Mouse (Mus musculus) liver, embryonic 11.5 days (tissue): ENCODE measurements around the gene Klf4. TPM values are rescaled to one million over a fixed set of nuclear protein-coding genes. Genes with fewer than 3 reads are reported as not detected.

Experiments
- ATAC-seq: fragments of 200-750 bp; cut with Nextera tagmentation; replicated peaks from 2 replicates; pipeline ENCODE4 v1.8.0; 2017; ENCODE audit warnings: moderate number of reproducible peaks, mild to moderate bottlenecking, moderate TSS enrichment, moderate library complexity; ENCODE audit not compliant: low FRiP score
- DNase-seq: peaks from one replicate; pipeline ENCODE4 v3.0.0-alpha.2; 2017; ENCODE audit warnings: low spot score
- H3K27ac ChIP-seq: fragments of 300-500 bp; sonication (generic); 2 replicates; pipeline ENCODE4 v1.5.1; 2014; ENCODE audit warnings: mild to moderate bottlenecking, low read depth, low read length, control low read depth
- H3K27me3 ChIP-seq: fragments of 300-500 bp; sonication (generic); replicated peaks from 2 replicates; pipeline ENCODE4 v1.6.1; 2014; ENCODE audit warnings: low read length, mixed read lengths; ENCODE audit not compliant: control insufficient read depth, insufficient read depth
- H3K36me3 ChIP-seq: fragments of 300-500 bp; sonication (generic); 2 replicates; pipeline ENCODE4 v1.6.1; 2014; ENCODE audit warnings: mild to moderate bottlenecking, low read length, moderate library complexity, mixed read lengths; ENCODE audit not compliant: control insufficient read depth, insufficient read depth
- H3K4me1 ChIP-seq: fragments of 300-500 bp; sonication (generic); replicated peaks from 2 replicates; pipeline ENCODE4 v1.6.1; 2014; ENCODE audit warnings: low read length, mixed read lengths; ENCODE audit not compliant: control insufficient read depth, insufficient read depth
- H3K4me2 ChIP-seq: fragments of 300-500 bp; sonication (generic); 2 replicates; pipeline ENCODE4 v1.6.1; 2014; ENCODE audit warnings: mild to moderate bottlenecking, control low read depth, moderate library complexity
- H3K4me3 ChIP-seq: fragments of 300-500 bp; sonication (generic); 2 replicates; pipeline ENCODE4 v1.5.1; 2014; ENCODE audit warnings: low read depth, low read length, control low read depth
- H3K9ac ChIP-seq: fragments of 300-500 bp; sonication (generic); 2 replicates; pipeline ENCODE4 v1.6.1; 2014; ENCODE audit warnings: low read depth, low read length, control low read depth
- H3K9me3 ChIP-seq: fragments of 300-500 bp; sonication (generic); 2 replicates; pipeline ENCODE4 v1.6.1; 2016; ENCODE audit warnings: low read length, inconsistent platforms, mixed read lengths; ENCODE audit not compliant: control insufficient read depth
- WGBS: fragments of 180-500 bp; shearing (Covaris S2); extraction: QIAGEN DNeasy Blood & Tissue Kit; methylation state at CpG from one replicate; pipeline ENCODE4 v1.1.7; 2014; 5-methylcytosine and 5-hydroxymethylcytosine counted together
- polyA plus RNA-seq: library from polyadenylated mRNA; unstranded; fragments of >200 nt; fragmentation: Nextera tagmentation; extraction: Ambion mirVana; gene quantifications from 2 replicates; pipeline ENCODE4 v1.2.1, GENCODE M21; 2014

The Klf4 gene
- polyA plus RNA-seq, 1 experiment from 2014 or later, result 0.97 TPM

GRCm38 (mm10) chr4:55514733-55515176, 17.5 kb downstream of the Klf4 start:
- H3K9ac ChIP-seq, result peak overlapping the region; percentile 59

GRCm38 (mm10) chr4:55513615-55514279, 18.5 kb downstream of the Klf4 start:
- no peak overlapping the region for H3K4me2 ChIP-seq
- 78% methylated on average over 7 of the region's 7 CpGs for WGBS
- H3K9ac ChIP-seq, result no peak overlapping the region
- DNase-seq, result no peak
- no peaks in the 10 kb centered on the region for H3K9me3 ChIP-seq
- H3K27ac ChIP-seq, result no peak overlapping the region
- H3K27me3 ChIP-seq, result peaks cover 11% of the 10 kb centered on the region; the same call in 1 of the 2 replicates
- H3K4me3 ChIP-seq, result no peak overlapping the region
- ATAC-seq, result no peak
- no peaks in the 10 kb centered on the region for H3K36me3 ChIP-seq
- H3K4me1 ChIP-seq, result no peaks in the 10 kb centered on the region; the same call in 1 of the 2 replicates

More at GRCm38 (mm10) chr4:55514733-55515176, 17.5 kb downstream of the Klf4 start:
- Histone ChIP-seq H3K36me3 (no peaks in the 10 kb centered on the region), H3K9me3 (no peaks in the 10 kb centered on the region), H3K27me3 (peaks cover 13% of the 10 kb centered on the region; the same call in 1 of the 2 replicates), H3K4me3 (peak overlapping the region; percentile 53), H3K4me1 (no peaks in the 10 kb centered on the region; the same call in 1 of the 2 replicates), H3K27ac (no peak overlapping the region), H3K4me2 (peak overlapping the region; percentile 71)
- DNase-seq (peak; percentile 76), ATAC-seq (peak; percentile 79)
- 2% methylated on average over 39 of the region's 39 CpGs for WGBS

- WGBS, result 66% methylated on average over 2 of the region's 2 CpGs
- Histone ChIP-seq H3K4me2 (no peak overlapping the region), H3K4me3 (no peak overlapping the region), H3K9me3 (no peaks in the 10 kb centered on the region), H3K27me3 (peaks cover 11% of the 10 kb centered on the region; the same call in 1 of the 2 replicates), H3K9ac (no peak overlapping the region), H3K36me3 (no peaks in the 10 kb centered on the region), H3K27ac (no peak overlapping the region), H3K4me1 (no peaks in the 10 kb centered on the region; the same call in 1 of the 2 replicates)
- DNase-seq (no peak), ATAC-seq (no peak)
Measured at GRCm38 (mm10) chr4:55511389-55511788, 20.9 kb downstream of the Klf4 start.

- Histone ChIP-seq H3K4me2 (no peak overlapping the region), H3K36me3 (no peaks in the 10 kb centered on the region), H3K27ac (no peak overlapping the region), H3K4me3 (no peak overlapping the region), H3K27me3 (no peaks in the 10 kb centered on the region), H3K9ac (no peak overlapping the region), H3K9me3 (no peaks in the 10 kb centered on the region), H3K4me1 (no peaks in the 10 kb centered on the region)
- DNase-seq (no peak), ATAC-seq (no peak)
- WGBS, result 82% methylated on average over 7 of the region's 7 CpGs
Measured at GRCm38 (mm10) chr4:55508712-55509111, 23.6 kb downstream of the Klf4 start.

- no peak for ATAC-seq
- WGBS, result 66% methylated on average over 1 of the region's 1 CpGs
- H3K27me3 ChIP-seq, result no peaks in the 10 kb centered on the region
- no peak overlapping the region for H3K9ac ChIP-seq
- H3K4me3 ChIP-seq, result no peak overlapping the region
- H3K4me2 ChIP-seq, result no peak overlapping the region
- no peaks in the 10 kb centered on the region for H3K4me1 ChIP-seq
- no peaks in the 10 kb centered on the region for H3K9me3 ChIP-seq
- H3K36me3 ChIP-seq, result no peaks in the 10 kb centered on the region
- DNase-seq, result no peak
- H3K27ac ChIP-seq, result no peak overlapping the region
Measured at GRCm38 (mm10) chr4:55498621-55499020, 33.6 kb downstream of the Klf4 start.

GRCm38 (mm10) chr4:55496416-55496815, 35.9 kb downstream of the Klf4 start:
- Histone ChIP-seq H3K4me3 (no peak overlapping the region), H3K4me2 (no peak overlapping the region), H3K4me1 (no peaks in the 10 kb centered on the region), H3K27ac (no peak overlapping the region), H3K27me3 (no peaks in the 10 kb centered on the region), H3K9ac (no peak overlapping the region), H3K36me3 (no peaks in the 10 kb centered on the region), H3K9me3 (no peaks in the 10 kb centered on the region)
- DNase-seq (no peak), ATAC-seq (no peak)
- WGBS, result 76% methylated on average over 7 of the region's 7 CpGs

GRCm38 (mm10) chr4:55493261-55493660, 39.0 kb downstream of the Klf4 start:
- no peaks in the 10 kb centered on the region for H3K9me3 ChIP-seq
- no peaks in the 10 kb centered on the region for H3K36me3 ChIP-seq
- no peak overlapping the region for H3K4me2 ChIP-seq
- H3K27ac ChIP-seq, result no peak overlapping the region
- H3K4me3 ChIP-seq, result no peak overlapping the region
- no peaks in the 10 kb centered on the region for H3K27me3 ChIP-seq
- H3K4me1 ChIP-seq, result no peaks in the 10 kb centered on the region
- no peak overlapping the region for H3K9ac ChIP-seq
- ATAC-seq, result no peak
- no peak for DNase-seq
- WGBS, result 80% methylated on average over 3 of the region's 3 CpGs

- H3K27ac ChIP-seq, result no peak overlapping the region
Measured at GRCm38 (mm10) chr4:55489328-55489727, 42.9 kb downstream of the Klf4 start.

GRCm38 (mm10) chr4:55488604-55489003, 43.7 kb downstream of the Klf4 start:
- Histone ChIP-seq H3K27me3 (no peaks in the 10 kb centered on the region), H3K36me3 (no peaks in the 10 kb centered on the region), H3K4me2 (no peak overlapping the region), H3K4me1 (no peaks in the 10 kb centered on the region), H3K4me3 (no peak overlapping the region), H3K9me3 (no peaks in the 10 kb centered on the region), H3K9ac (no peak overlapping the region), H3K27ac (no peak overlapping the region)
- no peak for ATAC-seq
- 28% methylated on average over 6 of the region's 6 CpGs for WGBS
- no peak for DNase-seq

More at GRCm38 (mm10) chr4:55489328-55489727, 42.9 kb downstream of the Klf4 start:
- WGBS, result 34% methylated on average over 3 of the region's 3 CpGs
- H3K27me3 ChIP-seq, result no peaks in the 10 kb centered on the region
- no peaks in the 10 kb centered on the region for H3K36me3 ChIP-seq
- peak overlapping the region; percentile 43; the same call in 1 of the 2 replicates for H3K4me2 ChIP-seq
- no peak overlapping the region for H3K9ac ChIP-seq
- H3K9me3 ChIP-seq, result no peaks in the 10 kb centered on the region
- ATAC-seq (no peak), DNase-seq (no peak)
- no peaks in the 10 kb centered on the region for H3K4me1 ChIP-seq
- H3K4me3 ChIP-seq, result no peak overlapping the region
